13 mouse cellular contexts compared by ENCODE assay signal in genomic region chr5:139830734-139831133, GRCm38 (mm10). TPM values are rescaled to one million over a fixed set of nuclear protein-coding genes. Genes with fewer than 3 reads are reported as not detected.
A peak's percentile ranks its signal among the peaks of the same experiment; 100 is the strongest.
DNase-seq lines count a peak whose midpoint lies in the region; ATAC-seq and TF ChIP-seq lines count a peak whose summit lies in the region.
"Had no signal": no experiment of that assay in that cellular context is flagged by ENCODE, and none has a peak within 500 bp of the region (broad histone marks: within the 10 kb centered on the region; RNA-seq: fewer than 3 reads in every experiment).

No protein-coding gene starts in this region.

- H3K4me1 ChIP-seq in CH12.LX (ENCODE audit: control insufficient read depth in 1 of 2, insufficient read depth in 2 of 2), result peaks cover 3 to 25% of the 10 kb centered on the region in 2 experiments; a peak in 3 of 4 replicates

- ATAC-seq in granulocyte monocyte progenitor cell, adult 5-6 weeks (replicated peaks; ENCODE audit: poor library complexity, severe bottlenecking), result peak; percentile 87
- ATAC-seq in neutrophil, adult 5-6 weeks (ENCODE audit: extremely low read depth, insufficient number of reproducible peaks, low FRiP score, poor library complexity, severe bottlenecking), result peak; percentile 83
- ATAC-seq: midbrain, embryonic 16.5 days had no signal

- in situ Hi-C loops in CH12.LX (cut with MboI; ENCODE audit: low pct_ligation_motif_present, low pct_unique_long_range_greater_than_20kb, low sequenced_read_pairs), result loop anchor here (5.0 to 25.0 kb wide), 3 partner anchors 137 to 584 kb away; partner anchors contain the start of gene Eif3b

- H3K4me2 ChIP-seq in CH12.LX (ENCODE audit: insufficient read depth, low read depth, poor library complexity, severe bottlenecking), result no peak overlapping the region
- H3K4me2 ChIP-seq: heart, embryonic 15.5 days had no signal

- dilution Hi-C loops in CH12.LX (cut with MboI; ENCODE audit: extremely low pct_ligation_motif_present, extremely low pct_unique_long_range_greater_than_20kb, low sequenced_read_pairs), result no loop called here

- H3K9me3 ChIP-seq in CH12.LX (replicated peaks; ENCODE audit: low read length), result peaks cover 2% of the 10 kb centered on the region
- H3K9me3 ChIP-seq: heart, embryonic 15.5 days had no signal

- no peak for TF ChIP-seq CTCF in CH12.LX (conservative IDR thresholded peaks at IDR 0.05 in 1 of 2, IDR thresholded peaks at IDR 0.05 in 1 of 2; ENCODE audit: low read depth in 2 of 2, low read length in 2 of 2)

- DNase-seq in B cell, adult 2 months, result peak; percentile 80 to 81
- peak; percentile 82 for DNase-seq in CH12.LX (ENCODE audit: extremely low read depth)
- DNase-seq in cerebellum, adult 11 months, result no peak
- DNase-seq in kidney, adult 18-20 months, result no peak
- DNase-seq in layer of hippocampus, adult 18-20 months (ENCODE audit: low spot score in 2 of 2), result no peak
- DNase-seq: gastrocnemius, postnatal 14 days had no signal

- H3K27me3 ChIP-seq in CH12.LX (replicated peaks), result peaks cover 6% of the 10 kb centered on the region

- TF ChIP-seq POLR2A in CH12.LX (IDR thresholded peaks at IDR 0.05; ENCODE audit: low read depth, low read length), result peak; percentile 63

- TF ChIP-seq EP300 in CH12.LX (IDR thresholded peaks at IDR 0.05; ENCODE audit: low read length), result no peak

- no peak overlapping the region for H3K27ac ChIP-seq in CH12.LX (ENCODE audit: insufficient read depth, low read depth)
- H3K27ac ChIP-seq: heart, embryonic 15.5 days; layer of hippocampus, adult 2 months had no signal

- peaks cover 0 to under 1% of the 10 kb centered on the region in 2 experiments for H3K36me3 ChIP-seq in CH12.LX (replicated peaks in 1 of 2; ENCODE audit: control insufficient read depth in 1 of 2, insufficient read depth in 1 of 2, low read length in 1 of 2)
- H3K36me3 ChIP-seq: heart, embryonic 15.5 days had no signal

- no peak overlapping the region for H3K9ac ChIP-seq in CH12.LX (ENCODE audit: insufficient read depth, low read depth)
- H3K9ac ChIP-seq: heart, embryonic 15.5 days had no signal

- H3K4me3 ChIP-seq in CH12.LX (replicated peaks in 1 of 3; ENCODE audit: low read depth in 2 of 3, low read length in 2 of 3, poor library complexity in 1 of 3), result peak overlapping the region in 2 of 3 experiments; percentile 31 to 49
- H3K4me3 ChIP-seq: heart, embryonic 15.5 days; layer of hippocampus, adult 2 months had no signal

- no peak for TF ChIP-seq RAD21 in CH12.LX (IDR thresholded peaks at IDR 0.05; ENCODE audit: low read depth, low read length)

- H3K79me2 ChIP-seq in CH12.LX (replicated peaks; ENCODE audit: control insufficient read depth, extremely low read depth, insufficient read depth, poor library complexity, severe bottlenecking), result peaks cover 9% of the 10 kb centered on the region

TF ChIP-seq in CH12.LX, 34 proteins besides CTCF, POLR2A, EP300 and RAD21:
- TF ChIP-seq ELF1 (IDR thresholded peaks at IDR 0.05; ENCODE audit: low read depth, low read length) (0 out of 2 replicates have a peak, but pooled peaks have one; percentile 26), HCFC1 (IDR thresholded peaks at IDR 0.05; ENCODE audit: low read depth, low read length) (peak; percentile 40), POLR2AphosphoS2 (IDR thresholded peaks at IDR 0.05; ENCODE audit: low read depth, low read length) (no peak), TBP (conservative IDR thresholded peaks at IDR 0.05; ENCODE audit: low read depth, low read length) (peak; percentile 83)
TF ChIP-seq in CH12.LX: peak in this region for 3.

RNA-seq across cellular contexts. Expression of gene Psmg3, which starts 4.0 kb away (rescaled TPM):
- total RNA-seq in CH12.LX (2012; rRNA removed), result 43.5 and 60.1 TPM in 2 replicates
- total RNA-seq in CH12.LX (2014; rRNA removed), result 92.5 and 101 TPM in 2 replicates
- 57.3 and 61.3 TPM in 2 replicates for polyA plus RNA-seq in CH12.LX (2012; ENCODE audit: insufficient read length, low read depth)
- total RNA-seq in granulocyte monocyte progenitor cell, adult 5-6 weeks (2014; fragmentation: Nextera tagmentation), result 79.1 and 83.9 TPM in 2 replicates
- total RNA-seq in granulocyte monocyte progenitor cell, adult 5-6 weeks (2017), result 25.7 and 30.3 TPM in 2 replicates
- total RNA-seq in neutrophil, adult 5-6 weeks (2017), result 9.1 and 13.2 TPM in 2 replicates
- total RNA-seq in layer of hippocampus, adult 18-20 months (2021), result 10 to 100 TPM; 20.7 to 21.8 TPM

RNA-seq across cellular contexts. Expression of gene Gm26938, which starts 4.5 kb away (rescaled TPM):
- total RNA-seq in CH12.LX (2012; rRNA removed) (not detected in 2 replicates), CH12.LX (2014; rRNA removed) (not detected in 2 replicates)
- not detected in 2 replicates for polyA plus RNA-seq in CH12.LX (2012; ENCODE audit: insufficient read length, low read depth)
- not detected in 2 replicates for total RNA-seq in granulocyte monocyte progenitor cell, adult 5-6 weeks (2014; fragmentation: Nextera tagmentation)
- total RNA-seq in granulocyte monocyte progenitor cell, adult 5-6 weeks (2017), result not detected in 2 replicates
- not detected in 2 replicates for total RNA-seq in neutrophil, adult 5-6 weeks (2017)
- not detected for total RNA-seq in layer of hippocampus, adult 18-20 months (2021)
- total RNA-seq: gastrocnemius, postnatal 14 days; layer of hippocampus, adult 2 months; liver, adult 2 months had no signal
- polyA plus RNA-seq: heart, embryonic 15.5 days; liver, adult 2 months; midbrain, embryonic 16.5 days; stomach, embryonic 14.5 days had no signal

RNA-seq across cellular contexts. Expression of gene Tmem184a, which starts 11.0 kb away (rescaled TPM):
- total RNA-seq in CH12.LX (2012; rRNA removed) (0.08 TPM in 1 of 2 replicates, not detected in the other), CH12.LX (2014; rRNA removed) (0.08 and 0.20 TPM in 2 replicates)
- polyA plus RNA-seq in CH12.LX (2012; ENCODE audit: insufficient read length, low read depth), result 0.16 TPM in 2 replicates
- total RNA-seq in granulocyte monocyte progenitor cell, adult 5-6 weeks (2014; fragmentation: Nextera tagmentation), result not detected in 2 replicates
- 0.04 TPM in 1 of 2 replicates, not detected in the other for total RNA-seq in granulocyte monocyte progenitor cell, adult 5-6 weeks (2017)
- not detected in 2 replicates for total RNA-seq in neutrophil, adult 5-6 weeks (2017)
- total RNA-seq in layer of hippocampus, adult 18-20 months (2021), result under 1 TPM in 1 of 2 experiments, not detected in 1; 0.30 TPM

RNA-seq across cellular contexts. Expression of gene Mafk, which starts 39.4 kb away (rescaled TPM):
- 16.4 and 20.0 TPM in 2 replicates for total RNA-seq in CH12.LX (2012; rRNA removed)
- 23.6 and 23.8 TPM in 2 replicates for total RNA-seq in CH12.LX (2014; rRNA removed)
- polyA plus RNA-seq in CH12.LX (2012; ENCODE audit: insufficient read length, low read depth), result 24.1 and 24.7 TPM in 2 replicates
- total RNA-seq in granulocyte monocyte progenitor cell, adult 5-6 weeks (2014; fragmentation: Nextera tagmentation), result 12.1 and 18.5 TPM in 2 replicates
- 18.5 and 23.0 TPM in 2 replicates for total RNA-seq in granulocyte monocyte progenitor cell, adult 5-6 weeks (2017)
- total RNA-seq in neutrophil, adult 5-6 weeks (2017), result 48.4 and 55.0 TPM in 2 replicates
- 10 to 100 TPM; 10.3 to 13.0 TPM for total RNA-seq in layer of hippocampus, adult 18-20 months (2021)

RNA-seq across cellular contexts. Expression of gene Ints1, which starts 55.3 kb away (rescaled TPM):
- total RNA-seq in CH12.LX (2012; rRNA removed), result 88.2 and 94.0 TPM in 2 replicates
- total RNA-seq in CH12.LX (2014; rRNA removed), result 19.8 and 23.2 TPM in 2 replicates
- 47.4 and 72.1 TPM in 2 replicates for polyA plus RNA-seq in CH12.LX (2012; ENCODE audit: insufficient read length, low read depth)
- total RNA-seq in granulocyte monocyte progenitor cell, adult 5-6 weeks (2014; fragmentation: Nextera tagmentation), result 85.9 and 93.1 TPM in 2 replicates
- total RNA-seq in granulocyte monocyte progenitor cell, adult 5-6 weeks (2017), result 46.7 and 53.4 TPM in 2 replicates
- 35.1 and 41.0 TPM in 2 replicates for total RNA-seq in neutrophil, adult 5-6 weeks (2017)
- 10 to 100 TPM; 79.0 to 89.5 TPM for total RNA-seq in layer of hippocampus, adult 18-20 months (2021)

Comparison
In these comparisons a context has a peak if more than half of its experiments do, and no peak if none do; other contexts are left out.
1. DNase-seq: peak in B cell, adult 2 months (2 of 2) and CH12.LX (single experiment); none in cerebellum, adult 11 months (single experiment), kidney, adult 18-20 months (single experiment) and layer of hippocampus, adult 18-20 months (0 of 2).